Mouse (Mus musculus): ENCODE results near the gene Ube2m. TPM values are rescaled to one million over a fixed set of nuclear protein-coding genes. Genes with fewer than 3 reads are reported as not detected.

Ube2m gene
- polyA plus RNA-seq (2014; fragmentation: Illumina TruSeq; extraction: RNeasy Lipid Tissue Mini Kit (QIAGEN cat#74804); ENCODE audit: low read depth, low replicate concordance) = 41.1 TPM

GRCm38 (mm10) chr7:13037901-13038555, at the start of gene Ube2m:
Gene Ube2m, minus strand, starts transcription at chr7:13038275.

GRCm38 (mm10) chr7:13054287-13055010, 16.4 kb upstream of the Ube2m start, which contains the start of gene Mzf1:
Gene Mzf1, minus strand, starts transcription at chr7:13054764.

GRCm38 (mm10) chr7:13034148-13034977, 3.7 kb downstream of the Ube2m start, which contains the start of gene Chmp2a:
Gene Chmp2a, minus strand, starts transcription at chr7:13034807.

GRCm38 (mm10) chr7:13010005-13010908, 27.8 kb downstream of the Ube2m start, which contains the start of gene Zbtb45:
Gene Zbtb45, minus strand, starts transcription at chr7:13010034.

GRCm38 (mm10) chr7:12998851-12999250, 39.2 kb downstream of the Ube2m start, which contains the start of gene Trim28:
Gene Trim28, plus strand, starts transcription at chr7:12999114.

GRCm38 (mm10) chr7:12998053-12998452, 40.0 kb downstream of the Ube2m start, which contains the start of gene Slc27a5:
Gene Slc27a5, minus strand, starts transcription at chr7:12998192.

Other genes with a start within 250 kb of the Ube2m start
- gene Zscan18, start 234.6 kb downstream of the Ube2m start, polyA plus RNA-seq (2014; fragmentation: Illumina TruSeq; extraction: RNeasy Lipid Tissue Mini Kit (QIAGEN cat#74804); ENCODE audit: low read depth, low replicate concordance) = 0.85 TPM
- 30.5 TPM for gene Zfp329, start 219.4 kb downstream of the Ube2m start, polyA plus RNA-seq (2014; fragmentation: Illumina TruSeq; extraction: RNeasy Lipid Tissue Mini Kit (QIAGEN cat#74804); ENCODE audit: low read depth, low replicate concordance)
- 39.9 TPM for gene Zfp110, start 203.5 kb downstream of the Ube2m start, polyA plus RNA-seq (2014; fragmentation: Illumina TruSeq; extraction: RNeasy Lipid Tissue Mini Kit (QIAGEN cat#74804); ENCODE audit: low read depth, low replicate concordance)
- 3.1 TPM for gene Zfp128, start 157.1 kb downstream of the Ube2m start, polyA plus RNA-seq (2014; fragmentation: Illumina TruSeq; extraction: RNeasy Lipid Tissue Mini Kit (QIAGEN cat#74804); ENCODE audit: low read depth, low replicate concordance)
- gene Zscan22, start 140.5 kb downstream of the Ube2m start, polyA plus RNA-seq (2014; fragmentation: Illumina TruSeq; extraction: RNeasy Lipid Tissue Mini Kit (QIAGEN cat#74804); ENCODE audit: low read depth, low replicate concordance) = 4.5 TPM
- gene Rps5, start 116.0 kb downstream of the Ube2m start, polyA plus RNA-seq (2014; fragmentation: Illumina TruSeq; extraction: RNeasy Lipid Tissue Mini Kit (QIAGEN cat#74804); ENCODE audit: low read depth, low replicate concordance) = 29.4 TPM
- gene Rnf225, start 110.9 kb downstream of the Ube2m start, polyA plus RNA-seq (2014; fragmentation: Illumina TruSeq; extraction: RNeasy Lipid Tissue Mini Kit (QIAGEN cat#74804); ENCODE audit: low read depth, low replicate concordance) = 0.35 TPM
- gene Zfp324, start 72.4 kb downstream of the Ube2m start, polyA plus RNA-seq (2014; fragmentation: Illumina TruSeq; extraction: RNeasy Lipid Tissue Mini Kit (QIAGEN cat#74804); ENCODE audit: low read depth, low replicate concordance) = 2.2 TPM
- 2.7 TPM for gene Zfp446, start 60.4 kb downstream of the Ube2m start, polyA plus RNA-seq (2014; fragmentation: Illumina TruSeq; extraction: RNeasy Lipid Tissue Mini Kit (QIAGEN cat#74804); ENCODE audit: low read depth, low replicate concordance)
- gene Slc27a5, start 40.1 kb downstream of the Ube2m start, polyA plus RNA-seq (2014; fragmentation: Illumina TruSeq; extraction: RNeasy Lipid Tissue Mini Kit (QIAGEN cat#74804); ENCODE audit: low read depth, low replicate concordance) = not detected
- gene Trim28, start 39.2 kb downstream of the Ube2m start, polyA plus RNA-seq (2014; fragmentation: Illumina TruSeq; extraction: RNeasy Lipid Tissue Mini Kit (QIAGEN cat#74804); ENCODE audit: low read depth, low replicate concordance) = 16.1 TPM
- 0.54 TPM for gene Zbtb45, start 28.2 kb downstream of the Ube2m start, polyA plus RNA-seq (2014; fragmentation: Illumina TruSeq; extraction: RNeasy Lipid Tissue Mini Kit (QIAGEN cat#74804); ENCODE audit: low read depth, low replicate concordance)
- 95.3 TPM for gene Chmp2a, start 3.5 kb downstream of the Ube2m start, polyA plus RNA-seq (2014; fragmentation: Illumina TruSeq; extraction: RNeasy Lipid Tissue Mini Kit (QIAGEN cat#74804); ENCODE audit: low read depth, low replicate concordance)
- gene Mzf1, start 16.5 kb upstream of the Ube2m start, polyA plus RNA-seq (2014; fragmentation: Illumina TruSeq; extraction: RNeasy Lipid Tissue Mini Kit (QIAGEN cat#74804); ENCODE audit: low read depth, low replicate concordance) = 0.79 TPM
- not detected for gene Vmn1r85, start 56.9 kb upstream of the Ube2m start, polyA plus RNA-seq (2014; fragmentation: Illumina TruSeq; extraction: RNeasy Lipid Tissue Mini Kit (QIAGEN cat#74804); ENCODE audit: low read depth, low replicate concordance)
- not detected for gene Vmn1r86, start 81.6 kb upstream of the Ube2m start, polyA plus RNA-seq (2014; fragmentation: Illumina TruSeq; extraction: RNeasy Lipid Tissue Mini Kit (QIAGEN cat#74804); ENCODE audit: low read depth, low replicate concordance)
- not detected for gene Vmn1r87, start 101.9 kb upstream of the Ube2m start, polyA plus RNA-seq (2014; fragmentation: Illumina TruSeq; extraction: RNeasy Lipid Tissue Mini Kit (QIAGEN cat#74804); ENCODE audit: low read depth, low replicate concordance)
- gene Vmn1r88, start 121.3 kb upstream of the Ube2m start, polyA plus RNA-seq (2014; fragmentation: Illumina TruSeq; extraction: RNeasy Lipid Tissue Mini Kit (QIAGEN cat#74804); ENCODE audit: low read depth, low replicate concordance) = not detected
- not detected for gene Vmn1r89, start 174.7 kb upstream of the Ube2m start, polyA plus RNA-seq (2014; fragmentation: Illumina TruSeq; extraction: RNeasy Lipid Tissue Mini Kit (QIAGEN cat#74804); ENCODE audit: low read depth, low replicate concordance)
- gene Lig1, start 239.0 kb upstream of the Ube2m start, polyA plus RNA-seq (2014; fragmentation: Illumina TruSeq; extraction: RNeasy Lipid Tissue Mini Kit (QIAGEN cat#74804); ENCODE audit: low read depth, low replicate concordance) = 10.1 TPM
- gene Zswim9, start 240.4 kb upstream of the Ube2m start, polyA plus RNA-seq (2014; fragmentation: Illumina TruSeq; extraction: RNeasy Lipid Tissue Mini Kit (QIAGEN cat#74804); ENCODE audit: low read depth, low replicate concordance) = 8.3 TPM

All from sigmoid colon, adult 10 weeks (tissue).